Mouse (Mus musculus): Measurements from ENCODE around the gene Zfp82. TPM values are rescaled to one million over a fixed set of nuclear protein-coding genes. Genes with fewer than 3 reads are reported as not detected.

The Zfp82 gene
- polyA plus RNA-seq, 1 experiment from 2014 or later = 10.9 TPM

- Histone ChIP-seq H3K27me3 (replicated peaks) (no peaks in the 10 kb centered on the region), H3K4me2 (no peak overlapping the region), H3K4me1 (no peaks in the 10 kb centered on the region), H3K36me3 (peaks cover 31% of the 10 kb centered on the region), H3K9ac (replicated peaks) (no peak overlapping the region), H3K4me3 (replicated peaks) (no peak overlapping the region), H3K9me3 (replicated peaks) (no peaks in the 10 kb centered on the region), H3K27ac (replicated peaks) (no peak overlapping the region)
- ATAC-seq (ENCODE audit: low FRiP score) = no peak
- 95% methylated on average over 12 of the region's 12 CpGs for whole genome bisulfite sequencing
These were observed 38.4 kb downstream of the Zfp82 start for GRCm38 (mm10) chr7:30034331-30034730.

- Histone ChIP-seq H3K27ac (replicated peaks) (no peak overlapping the region), H3K36me3 (peaks cover 8% of the 10 kb centered on the region; the same call in 1 of the 2 replicates), H3K4me1 (no peaks in the 10 kb centered on the region), H3K9ac (replicated peaks) (no peak overlapping the region), H3K4me2 (no peak overlapping the region), H3K4me3 (replicated peaks) (no peak overlapping the region), H3K9me3 (replicated peaks) (no peaks in the 10 kb centered on the region), H3K27me3 (replicated peaks) (no peaks in the 10 kb centered on the region)
- 75% methylated on average over 3 of the region's 3 CpGs for whole genome bisulfite sequencing
- ATAC-seq (ENCODE audit: low FRiP score) = no peak
These were observed 41.3 kb downstream of the Zfp82 start for GRCm38 (mm10) chr7:30031379-30031778.

DNA sequence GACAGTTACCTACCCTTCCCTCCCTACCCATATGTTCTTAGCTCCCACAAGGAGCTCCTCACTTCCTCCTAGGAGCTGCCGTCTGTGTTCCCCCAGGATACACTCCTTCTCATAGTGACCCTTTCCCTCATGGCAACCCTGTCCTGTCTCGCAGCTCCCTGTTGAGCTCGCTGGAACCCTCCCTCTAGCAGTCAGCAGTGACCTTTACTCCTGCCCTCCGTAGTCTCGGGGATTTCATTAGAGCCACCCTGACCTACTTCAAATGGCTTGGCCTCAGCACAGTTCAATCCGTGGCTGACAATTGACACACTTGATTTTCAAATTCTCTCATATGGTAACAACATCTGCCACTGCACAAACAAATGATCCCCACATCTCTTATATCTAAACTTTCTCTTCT lies 42.0 kb downstream of the Zfp82 start:
- WGBS = 44% methylated on average over 6 of the region's 6 CpGs
- H3K4me2 ChIP-seq = no peak overlapping the region
- ATAC-seq (ENCODE audit: low FRiP score) = no peak
- no peaks in the 10 kb centered on the region for H3K4me1 ChIP-seq
- H3K27ac ChIP-seq (replicated peaks) = no peak overlapping the region
- no peaks in the 10 kb centered on the region for H3K9me3 ChIP-seq (replicated peaks)
- no peaks in the 10 kb centered on the region for H3K27me3 ChIP-seq (replicated peaks)
- H3K36me3 ChIP-seq = peaks cover 9% of the 10 kb centered on the region; the same call in 1 of the 2 replicates
- H3K4me3 ChIP-seq (replicated peaks) = no peak overlapping the region
- no peak overlapping the region for H3K9ac ChIP-seq (replicated peaks)

- no peaks in the 10 kb centered on the region for H3K9me3 ChIP-seq (replicated peaks)
- WGBS = 93% methylated on average over 3 of the region's 3 CpGs
- no peak overlapping the region for H3K4me2 ChIP-seq
- peaks cover 28% of the 10 kb centered on the region for H3K36me3 ChIP-seq
- H3K27me3 ChIP-seq (replicated peaks) = no peaks in the 10 kb centered on the region
- no peaks in the 10 kb centered on the region for H3K4me1 ChIP-seq
- no peak overlapping the region for H3K9ac ChIP-seq (replicated peaks)
- ATAC-seq (ENCODE audit: low FRiP score) = no peak
- H3K4me3 ChIP-seq (replicated peaks) = no peak overlapping the region
- no peak overlapping the region for H3K27ac ChIP-seq (replicated peaks)
These were observed 44.1 kb downstream of the Zfp82 start for GRCm38 (mm10) chr7:30028572-30028971.

- Histone ChIP-seq H3K4me3 (replicated peaks) (no peak overlapping the region), H3K27ac (replicated peaks) (no peak overlapping the region), H3K4me2 (no peak overlapping the region), H3K9ac (replicated peaks) (no peak overlapping the region), H3K36me3 (peaks cover 41% of the 10 kb centered on the region), H3K27me3 (replicated peaks) (no peaks in the 10 kb centered on the region), H3K9me3 (replicated peaks) (no peaks in the 10 kb centered on the region), H3K4me1 (no peaks in the 10 kb centered on the region)
- WGBS = 67% methylated on average over 4 of the region's 4 CpGs
- no peak for ATAC-seq (ENCODE audit: low FRiP score)
These were observed 45.4 kb downstream of the Zfp82 start for GRCm38 (mm10) chr7:30027331-30027730.

DNA sequence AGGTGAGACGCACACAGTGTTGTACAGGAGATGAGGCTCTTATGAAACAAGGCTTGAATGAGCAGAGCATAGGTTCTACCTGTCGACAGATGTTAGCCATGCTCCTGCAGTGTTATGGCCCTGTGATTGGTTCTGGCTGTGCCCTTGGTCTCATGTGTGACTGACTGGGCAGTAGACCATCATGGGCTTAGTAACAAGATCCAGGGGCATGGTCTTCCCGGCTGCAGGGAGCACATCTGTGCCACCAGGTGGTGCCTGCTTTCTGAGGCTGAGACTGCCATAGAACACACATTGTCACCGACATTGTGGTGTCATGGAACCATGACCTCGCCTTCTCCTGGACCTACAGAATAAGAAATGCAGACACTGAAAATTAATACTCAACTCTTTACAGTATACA lies 47.3 kb downstream of the Zfp82 start:
- no peaks in the 10 kb centered on the region for H3K27me3 ChIP-seq (replicated peaks)
- no peak overlapping the region for H3K4me3 ChIP-seq (replicated peaks)
- H3K9ac ChIP-seq (replicated peaks) = no peak overlapping the region
- H3K27ac ChIP-seq (replicated peaks) = no peak overlapping the region
- no peaks in the 10 kb centered on the region for H3K9me3 ChIP-seq (replicated peaks)
- no peak overlapping the region for H3K4me2 ChIP-seq
- H3K36me3 ChIP-seq = peaks cover 50% of the 10 kb centered on the region
- no peaks in the 10 kb centered on the region for H3K4me1 ChIP-seq
- ATAC-seq (ENCODE audit: low FRiP score) = no peak
- WGBS = 79% methylated on average over 5 of the region's 5 CpGs

DNA sequence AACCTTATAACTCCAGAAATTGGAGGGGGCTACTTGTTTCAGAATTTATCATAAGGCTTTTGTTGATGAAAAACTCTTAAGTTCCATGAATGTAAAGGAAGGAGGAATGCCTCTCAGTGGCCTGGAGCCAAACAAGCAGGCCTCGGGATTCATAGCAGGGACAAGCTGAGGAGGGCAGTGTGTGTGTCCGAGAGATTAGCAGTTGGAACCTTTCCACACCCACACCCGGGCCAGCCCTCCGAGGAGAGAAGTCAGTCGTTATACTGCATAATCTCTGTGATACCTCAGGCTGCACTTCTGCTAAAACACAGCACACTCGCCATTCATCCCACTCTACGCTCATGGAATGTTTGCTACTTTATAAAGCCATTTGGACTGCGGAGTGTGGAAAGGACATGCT lies 48.9 kb downstream of the Zfp82 start:
- whole genome bisulfite sequencing = 90% methylated on average over 8 of the region's 8 CpGs
- no peak overlapping the region for H3K27ac ChIP-seq (replicated peaks)
- H3K9ac ChIP-seq (replicated peaks) = no peak overlapping the region
- H3K4me3 ChIP-seq (replicated peaks) = no peak overlapping the region
- H3K4me2 ChIP-seq = no peak overlapping the region
- no peaks in the 10 kb centered on the region for H3K9me3 ChIP-seq (replicated peaks)
- ATAC-seq (ENCODE audit: low FRiP score) = no peak
- peaks cover 61% of the 10 kb centered on the region for H3K36me3 ChIP-seq
- no peaks in the 10 kb centered on the region for H3K4me1 ChIP-seq
- no peaks in the 10 kb centered on the region for H3K27me3 ChIP-seq (replicated peaks)

- no peak for ATAC-seq (ENCODE audit: low FRiP score)
- H3K9ac ChIP-seq (replicated peaks) = no peak overlapping the region
- no peaks in the 10 kb centered on the region for H3K9me3 ChIP-seq (replicated peaks)
- no peak overlapping the region for H3K27ac ChIP-seq (replicated peaks)
- no peaks in the 10 kb centered on the region for H3K4me1 ChIP-seq
- peaks cover 62% of the 10 kb centered on the region for H3K36me3 ChIP-seq
- WGBS = 92% methylated on average over 9 of the region's 9 CpGs
- no peak overlapping the region for H3K4me2 ChIP-seq
- no peaks in the 10 kb centered on the region for H3K27me3 ChIP-seq (replicated peaks)
- H3K4me3 ChIP-seq (replicated peaks) = no peak overlapping the region
These were observed 49.4 kb downstream of the Zfp82 start for GRCm38 (mm10) chr7:30023324-30023723.

DNA sequence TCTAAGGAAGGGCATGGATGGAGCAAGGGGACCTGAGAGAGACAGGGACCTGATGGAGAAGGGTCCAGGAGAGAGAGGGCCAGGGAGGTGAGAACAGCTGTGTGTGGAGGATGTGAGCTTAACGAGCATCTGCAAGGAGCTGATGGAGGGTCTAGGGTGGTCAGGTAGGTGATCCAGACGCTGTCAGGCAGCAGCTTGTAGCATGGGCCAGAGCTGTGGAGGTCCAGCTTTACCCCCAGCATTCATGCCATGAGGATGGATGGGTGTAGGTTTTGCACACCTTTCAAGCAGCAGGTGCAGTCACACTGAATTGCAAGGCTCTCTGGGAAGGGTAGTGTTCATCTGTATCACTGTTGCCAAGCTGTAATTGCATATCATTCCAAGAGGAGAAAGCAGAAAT lies 53.2 kb downstream of the Zfp82 start:
- ATAC-seq (ENCODE audit: low FRiP score) = no peak
- Histone ChIP-seq H3K4me1 (no peaks in the 10 kb centered on the region), H3K36me3 (peaks cover 78% of the 10 kb centered on the region), H3K4me3 (replicated peaks) (no peak overlapping the region), H3K9me3 (replicated peaks) (no peaks in the 10 kb centered on the region), H3K4me2 (no peak overlapping the region), H3K27ac (replicated peaks) (no peak overlapping the region), H3K27me3 (replicated peaks) (no peaks in the 10 kb centered on the region), H3K9ac (replicated peaks) (no peak overlapping the region)
- 98% methylated on average over 2 of the region's 2 CpGs for WGBS

DNA sequence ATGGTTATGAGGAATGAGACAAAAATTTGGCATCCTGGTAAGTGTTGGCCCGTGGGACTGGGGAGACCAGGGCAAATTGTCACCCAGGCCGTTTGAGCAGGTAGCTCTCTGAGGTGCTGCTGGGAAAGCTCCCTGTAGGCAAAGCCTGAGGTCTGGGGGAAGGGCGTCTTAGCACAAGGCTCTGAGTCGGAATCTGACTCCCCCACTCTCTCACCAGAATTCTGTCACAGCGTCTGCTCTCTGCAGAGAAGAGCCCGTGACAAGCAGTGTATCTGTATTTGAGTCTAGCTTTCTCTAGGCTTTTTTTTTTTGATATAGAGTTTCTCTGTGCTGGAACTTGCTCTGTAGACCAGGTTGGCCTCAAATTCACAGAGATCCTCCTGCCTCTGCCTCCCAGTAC lies 55.5 kb downstream of the Zfp82 start:
- Histone ChIP-seq H3K9ac (replicated peaks) (no peak overlapping the region), H3K4me2 (no peak overlapping the region), H3K27ac (replicated peaks) (no peak overlapping the region), H3K4me1 (0 out of 2 replicates have a peak, but pooled peaks cover 4% of the 10 kb centered on the region), H3K36me3 (peaks cover 64% of the 10 kb centered on the region), H3K4me3 (replicated peaks) (no peak overlapping the region), H3K9me3 (replicated peaks) (no peaks in the 10 kb centered on the region), H3K27me3 (replicated peaks) (no peaks in the 10 kb centered on the region)
- no peak for ATAC-seq (ENCODE audit: low FRiP score)
- 90% methylated on average over 6 of the region's 6 CpGs for WGBS

GRCm38 (mm10) chr7:30012956-30013363 lies 59.7 kb downstream of the Zfp82 start:
- Histone ChIP-seq H3K27me3 (replicated peaks) (no peaks in the 10 kb centered on the region), H3K36me3 (peaks cover 36% of the 10 kb centered on the region), H3K9ac (replicated peaks) (no peak overlapping the region), H3K9me3 (replicated peaks) (no peaks in the 10 kb centered on the region), H3K4me3 (replicated peaks) (no peak overlapping the region), H3K4me1 (peaks cover 24% of the 10 kb centered on the region), H3K27ac (replicated peaks) (no peak overlapping the region), H3K4me2 (no peak overlapping the region)
- 67% methylated on average over 4 of the region's 4 CpGs for WGBS
- ATAC-seq (ENCODE audit: low FRiP score) = peak; percentile 48; the same call in 1 of the 2 replicates

DNA sequence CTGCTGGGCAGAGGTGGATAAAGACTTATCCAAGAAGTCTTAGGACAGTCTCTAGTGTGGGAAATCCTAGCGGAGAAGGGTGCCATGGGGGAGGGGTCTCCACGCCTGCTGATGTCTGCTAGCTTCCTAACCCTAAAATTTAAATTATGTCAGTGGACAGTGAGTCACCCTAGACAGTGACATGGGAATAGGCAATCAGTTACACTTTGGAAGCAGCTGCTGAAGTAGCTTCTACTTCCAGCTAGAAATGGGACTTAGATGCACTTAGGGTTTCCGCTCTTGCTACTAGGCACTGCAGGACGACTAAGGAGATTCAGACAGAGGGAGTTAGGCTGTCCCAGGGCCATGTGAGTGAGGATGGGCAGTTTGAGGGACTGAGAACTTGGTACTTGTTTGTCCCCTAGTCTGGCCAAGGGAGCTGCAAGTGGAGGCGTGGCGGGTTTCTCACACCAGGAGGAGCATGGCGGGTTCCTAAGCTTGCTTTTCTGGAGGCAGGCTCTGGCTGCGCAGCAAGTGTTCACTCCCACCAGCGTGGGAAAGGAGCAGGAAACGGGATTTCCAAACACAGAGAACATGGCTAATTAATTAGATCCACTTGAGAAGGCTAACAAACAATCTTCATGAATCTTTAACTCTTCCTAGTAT lies 62.0 kb downstream of the Zfp82 start:
- Histone ChIP-seq H3K4me3 (replicated peaks) (no peak overlapping the region), H3K9ac (replicated peaks) (no peak overlapping the region), H3K4me1 (peaks cover 24% of the 10 kb centered on the region), H3K9me3 (replicated peaks) (no peaks in the 10 kb centered on the region), H3K36me3 (peaks cover 19% of the 10 kb centered on the region), H3K27me3 (replicated peaks) (no peaks in the 10 kb centered on the region), H3K4me2 (no peak overlapping the region), H3K27ac (replicated peaks) (0 out of 2 replicates have a peak overlapping the region, but pooled peaks have one; percentile 45)
- 71% methylated on average over 10 of the region's 10 CpGs for WGBS
- ATAC-seq (ENCODE audit: low FRiP score) = no peak
